Mouse (Mus musculus): ENCODE data around the gene Wdr25. TPM values are rescaled to one million over a fixed set of nuclear protein-coding genes. Genes with fewer than 3 reads are reported as not detected.

Gene Wdr25
- polyA plus RNA-seq, 1 experiment from 2014 or later = 9.9 TPM

DNA sequence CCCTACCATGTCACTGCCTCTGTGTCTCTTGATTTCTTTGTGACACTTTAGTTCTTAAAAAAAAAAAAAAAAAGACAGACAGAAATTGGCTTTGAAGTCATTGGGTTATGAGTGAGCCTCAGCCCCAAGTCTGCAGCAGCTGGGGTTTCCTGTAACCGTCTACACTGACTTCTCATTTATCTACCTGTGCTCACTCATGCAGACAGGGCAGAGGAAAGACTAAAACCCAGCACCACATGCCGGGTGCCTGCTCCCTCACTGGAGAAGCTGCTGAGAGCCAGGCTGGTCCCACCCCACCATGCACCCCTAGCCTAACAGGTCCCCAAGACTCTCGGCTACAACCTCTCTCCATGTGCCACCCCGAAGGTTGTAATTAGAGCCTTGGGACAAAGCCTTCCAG, 164.3 kb downstream of the Wdr25 start:
- Histone ChIP-seq H3K36me3 (ENCODE audit: insufficient read depth, low read length) (no peaks in the 10 kb centered on the region), H3K4me2 (replicated peaks; ENCODE audit: low read depth, low read length) (no peak overlapping the region), H3K9me3 (ENCODE audit: low read length) (no peaks in the 10 kb centered on the region), H3K27ac (ENCODE audit: low read length) (no peak overlapping the region), H3K27me3 (ENCODE audit: insufficient read depth, low read length) (peaks cover 38% of the 10 kb centered on the region), H3K4me3 (ENCODE audit: low read length) (no peak overlapping the region), H3K4me1 (ENCODE audit: insufficient read depth, low read length) (peaks cover 5% of the 10 kb centered on the region), H3K9ac (replicated peaks; ENCODE audit: low read length) (no peak overlapping the region)
- 42% methylated on average over 4 of the region's 4 CpGs for WGBS
- no peak for ATAC-seq (ENCODE audit: low FRiP score, low TSS enrichment)

DNA sequence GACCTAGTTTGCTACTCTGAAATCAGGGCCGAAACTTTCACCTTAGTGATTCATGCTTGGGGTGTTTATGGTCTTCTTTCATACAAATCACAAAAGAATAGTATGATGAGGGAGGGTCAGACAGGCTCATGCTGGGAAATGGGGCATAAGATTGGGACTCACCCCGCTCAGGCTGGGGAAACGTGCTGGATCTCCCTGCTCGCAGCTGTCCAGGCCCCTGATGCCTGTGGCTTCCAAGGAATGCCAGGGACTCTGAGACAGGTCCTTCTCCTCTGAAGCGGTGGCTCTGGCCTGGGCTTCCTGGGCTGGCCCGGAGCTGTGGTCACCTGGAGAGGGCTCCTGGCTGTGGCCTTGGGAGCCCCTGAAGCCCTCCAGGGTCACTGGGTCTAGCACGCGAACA, 165.2 kb downstream of the Wdr25 start:
- no peak overlapping the region for H3K4me2 ChIP-seq (replicated peaks; ENCODE audit: low read depth, low read length)
- peaks cover 29% of the 10 kb centered on the region for H3K27me3 ChIP-seq (ENCODE audit: insufficient read depth, low read length)
- no peak for ATAC-seq (ENCODE audit: low FRiP score, low TSS enrichment)
- no peaks in the 10 kb centered on the region for H3K4me1 ChIP-seq (ENCODE audit: insufficient read depth, low read length)
- H3K36me3 ChIP-seq (ENCODE audit: insufficient read depth, low read length) = no peaks in the 10 kb centered on the region
- H3K9ac ChIP-seq (replicated peaks; ENCODE audit: low read length) = no peak overlapping the region
- no peak overlapping the region for H3K4me3 ChIP-seq (ENCODE audit: low read length)
- no peak overlapping the region for H3K27ac ChIP-seq (ENCODE audit: low read length)
- H3K9me3 ChIP-seq (ENCODE audit: low read length) = no peaks in the 10 kb centered on the region
- WGBS = 83% methylated on average over 8 of the region's 8 CpGs

DNA sequence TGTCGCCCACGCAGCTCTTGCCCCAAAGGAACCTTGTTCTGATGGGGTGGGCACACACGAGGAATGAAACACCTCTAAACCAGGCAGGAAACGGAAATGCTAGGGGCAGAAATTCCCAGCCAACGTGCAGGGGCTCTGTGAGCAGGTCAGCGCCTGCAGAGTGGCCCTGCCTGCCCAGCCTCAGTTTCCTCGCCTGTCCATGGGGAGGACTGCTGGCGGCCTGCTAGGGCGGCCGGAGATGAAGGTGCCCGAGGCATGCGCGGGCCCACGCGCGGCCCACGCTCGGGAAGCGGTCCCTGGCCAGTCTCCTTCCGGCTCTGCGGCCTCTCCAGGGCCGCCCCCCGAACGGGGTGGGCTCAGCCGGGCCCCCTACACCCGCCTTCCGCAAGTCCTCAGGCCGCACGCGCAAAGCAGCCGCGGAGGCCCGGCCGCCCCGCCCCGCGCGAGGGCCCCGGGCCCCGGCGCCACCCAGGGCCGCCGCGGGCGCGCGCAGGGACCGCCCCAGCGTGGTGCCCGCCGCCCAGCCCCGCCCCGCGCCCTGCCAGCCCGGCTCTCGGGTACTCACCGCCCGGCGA, 174.2 kb downstream of the Wdr25 start:
- peak overlapping the region; percentile 98 for H3K4me2 ChIP-seq (replicated peaks; ENCODE audit: low read depth, low read length)
- 3% methylated on average over 46 of the region's 59 CpGs for WGBS
- peaks cover 7% of the 10 kb centered on the region for H3K27me3 ChIP-seq (ENCODE audit: insufficient read depth, low read length)
- peak overlapping the region; percentile 29; the same call in 1 of the 2 replicates for H3K27ac ChIP-seq (ENCODE audit: low read length)
- ATAC-seq (ENCODE audit: low FRiP score, low TSS enrichment) = peak; percentile 91
- H3K9me3 ChIP-seq (ENCODE audit: low read length) = no peaks in the 10 kb centered on the region
- H3K4me1 ChIP-seq (ENCODE audit: insufficient read depth, low read length) = peaks cover 13% of the 10 kb centered on the region
- H3K9ac ChIP-seq (replicated peaks; ENCODE audit: low read length) = peak overlapping the region; percentile 86
- H3K4me3 ChIP-seq (ENCODE audit: low read length) = peak overlapping the region; percentile 66
- H3K36me3 ChIP-seq (ENCODE audit: insufficient read depth, low read length) = no peaks in the 10 kb centered on the region

DNA sequence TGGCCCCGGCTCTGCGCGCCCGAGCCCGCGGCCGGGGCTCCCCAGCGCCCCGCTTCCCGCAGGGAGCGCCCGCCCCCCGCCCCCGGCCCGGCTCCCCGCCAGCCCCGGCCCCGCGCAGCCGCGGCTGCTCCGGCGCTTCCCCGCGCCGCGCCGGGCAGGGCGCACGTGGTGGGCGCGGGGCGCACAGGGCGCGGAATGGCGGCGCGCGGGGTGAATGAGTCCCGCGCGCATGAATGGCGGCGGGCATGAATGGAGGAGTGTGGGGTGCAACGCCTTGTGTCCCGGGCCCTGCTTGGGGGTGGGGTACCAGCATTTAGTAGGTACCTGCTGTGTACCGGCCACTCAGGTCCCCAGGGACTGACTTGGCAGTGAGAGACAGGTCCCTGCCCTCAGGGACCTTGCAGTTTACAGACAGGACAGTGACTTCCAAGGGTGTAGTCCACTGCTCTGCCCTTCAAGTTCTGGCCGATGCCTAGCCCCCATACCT, 174.8 kb downstream of the Wdr25 start, which contains the start of gene Begain:
Gene Begain, minus strand, starts transcription at position 51 of the 487 bp plus-strand sequence.
- H3K27me3 ChIP-seq (ENCODE audit: insufficient read depth, low read length) = peaks cover 7% of the 10 kb centered on the region
- peak within 1 kb of the TSS; percentile 86 for H3K9ac ChIP-seq (replicated peaks; ENCODE audit: low read length)
- no peaks in the 10 kb centered on the region for H3K36me3 ChIP-seq (ENCODE audit: insufficient read depth, low read length)
- H3K9me3 ChIP-seq (ENCODE audit: low read length) = no peaks in the 10 kb centered on the region
- H3K4me1 ChIP-seq (ENCODE audit: insufficient read depth, low read length) = peaks cover 13% of the 10 kb centered on the region
- 1% methylated on average over 29 of the region's 48 CpGs for WGBS
- peak within 1 kb of the TSS; percentile 66 for H3K4me3 ChIP-seq (ENCODE audit: low read length)
- peak within 1 kb of the TSS; percentile 98 for H3K4me2 ChIP-seq (replicated peaks; ENCODE audit: low read depth, low read length)
- peak within 1 kb of the TSS; percentile 29; the same call in 1 of the 2 replicates for H3K27ac ChIP-seq (ENCODE audit: low read length)
- ATAC-seq (ENCODE audit: low FRiP score, low TSS enrichment) = peak; percentile 52

DNA sequence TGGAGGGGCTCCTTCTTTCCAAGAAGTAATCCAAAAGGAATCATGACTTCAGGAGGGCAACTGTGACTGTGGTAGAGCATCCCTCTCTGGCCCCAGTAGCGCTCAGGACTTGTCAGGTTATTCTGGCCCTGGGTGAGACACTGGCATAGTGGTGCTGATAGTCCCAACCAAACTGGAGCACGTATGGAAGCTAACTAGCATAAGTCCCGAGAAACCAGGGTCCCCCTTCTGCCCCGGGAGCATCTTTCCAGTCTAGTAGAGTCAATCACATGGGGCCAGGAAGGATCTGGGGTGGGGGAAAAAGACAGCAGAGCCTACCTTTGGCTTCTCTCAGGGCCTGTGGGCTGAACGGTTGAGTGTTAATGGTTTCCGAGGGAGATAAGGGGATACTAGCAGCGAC, 175.3 kb downstream of the Wdr25 start:
- 61% methylated on average over 7 of the region's 7 CpGs for WGBS
- Histone ChIP-seq H3K27ac (ENCODE audit: low read length) (no peak overlapping the region), H3K4me3 (ENCODE audit: low read length) (no peak overlapping the region), H3K4me2 (replicated peaks; ENCODE audit: low read depth, low read length) (peak overlapping the region; percentile 98), H3K9ac (replicated peaks; ENCODE audit: low read length) (no peak overlapping the region), H3K4me1 (ENCODE audit: insufficient read depth, low read length) (peaks cover 13% of the 10 kb centered on the region), H3K27me3 (ENCODE audit: insufficient read depth, low read length) (peaks cover 7% of the 10 kb centered on the region), H3K9me3 (ENCODE audit: low read length) (no peaks in the 10 kb centered on the region; the same call in 1 of the 2 replicates), H3K36me3 (ENCODE audit: insufficient read depth, low read length) (no peaks in the 10 kb centered on the region)
- no peak for ATAC-seq (ENCODE audit: low FRiP score, low TSS enrichment)

DNA sequence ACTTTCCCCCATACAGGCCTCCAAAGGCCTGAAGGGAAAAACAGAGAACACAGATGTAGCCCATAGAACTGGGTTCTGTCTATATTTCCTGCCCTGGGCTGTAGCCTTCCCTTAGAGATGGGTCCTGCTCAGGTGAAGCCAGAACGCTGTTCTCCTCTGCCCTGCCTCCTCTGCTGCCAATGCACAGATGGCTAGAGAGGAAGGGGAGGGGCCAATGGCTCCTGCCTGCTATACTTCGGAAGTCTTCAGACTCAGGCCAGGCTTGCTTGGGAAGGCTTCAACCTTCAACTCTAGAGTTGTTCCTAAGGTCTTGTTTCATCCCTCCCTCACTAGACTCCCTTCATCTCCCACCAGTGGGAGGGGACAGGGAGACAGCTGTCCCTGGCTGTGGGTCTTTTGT, 176.3 kb downstream of the Wdr25 start:
- no peak for ATAC-seq (ENCODE audit: low FRiP score, low TSS enrichment)
- peaks cover 13% of the 10 kb centered on the region for H3K4me1 ChIP-seq (ENCODE audit: insufficient read depth, low read length)
- no peak overlapping the region for H3K4me2 ChIP-seq (replicated peaks; ENCODE audit: low read depth, low read length)
- WGBS = 45% methylated on average over 2 of the region's 2 CpGs
- no peak overlapping the region for H3K9ac ChIP-seq (replicated peaks; ENCODE audit: low read length)
- no peaks in the 10 kb centered on the region; the same call in 1 of the 2 replicates for H3K9me3 ChIP-seq (ENCODE audit: low read length)
- H3K4me3 ChIP-seq (ENCODE audit: low read length) = no peak overlapping the region
- H3K27ac ChIP-seq (ENCODE audit: low read length) = no peak overlapping the region
- H3K36me3 ChIP-seq (ENCODE audit: insufficient read depth, low read length) = no peaks in the 10 kb centered on the region
- H3K27me3 ChIP-seq (ENCODE audit: insufficient read depth, low read length) = peaks cover 7% of the 10 kb centered on the region

DNA sequence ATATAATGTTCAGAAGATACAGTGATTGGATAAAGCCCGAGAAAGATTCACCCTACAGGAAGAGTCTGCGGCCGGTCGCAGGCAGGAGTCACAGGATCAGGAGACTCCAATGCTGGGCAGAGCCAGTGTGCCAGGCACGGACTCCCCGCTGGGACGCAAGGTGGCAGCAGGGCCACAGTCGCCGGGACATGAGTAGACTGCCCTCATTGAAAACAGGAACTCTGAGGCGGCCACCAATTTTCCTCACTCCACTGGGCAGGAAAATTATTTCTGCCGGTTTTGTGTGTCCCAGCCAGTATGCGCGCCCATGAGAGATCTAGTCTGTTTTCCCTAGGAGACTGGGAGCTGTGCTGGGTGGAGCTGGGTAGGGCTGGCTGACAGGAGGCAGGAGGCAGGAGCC, 177.8 kb downstream of the Wdr25 start:
- Histone ChIP-seq H3K9ac (replicated peaks; ENCODE audit: low read length) (no peak overlapping the region), H3K36me3 (ENCODE audit: insufficient read depth, low read length) (no peaks in the 10 kb centered on the region), H3K27me3 (ENCODE audit: insufficient read depth, low read length) (peaks cover 7% of the 10 kb centered on the region), H3K4me2 (replicated peaks; ENCODE audit: low read depth, low read length) (no peak overlapping the region), H3K9me3 (ENCODE audit: low read length) (no peaks in the 10 kb centered on the region; the same call in 1 of the 2 replicates), H3K27ac (ENCODE audit: low read length) (no peak overlapping the region), H3K4me1 (ENCODE audit: insufficient read depth, low read length) (peaks cover 13% of the 10 kb centered on the region), H3K4me3 (ENCODE audit: low read length) (no peak overlapping the region)
- WGBS = 82% methylated on average over 13 of the region's 13 CpGs
- no peak for ATAC-seq (ENCODE audit: low FRiP score, low TSS enrichment)

DNA sequence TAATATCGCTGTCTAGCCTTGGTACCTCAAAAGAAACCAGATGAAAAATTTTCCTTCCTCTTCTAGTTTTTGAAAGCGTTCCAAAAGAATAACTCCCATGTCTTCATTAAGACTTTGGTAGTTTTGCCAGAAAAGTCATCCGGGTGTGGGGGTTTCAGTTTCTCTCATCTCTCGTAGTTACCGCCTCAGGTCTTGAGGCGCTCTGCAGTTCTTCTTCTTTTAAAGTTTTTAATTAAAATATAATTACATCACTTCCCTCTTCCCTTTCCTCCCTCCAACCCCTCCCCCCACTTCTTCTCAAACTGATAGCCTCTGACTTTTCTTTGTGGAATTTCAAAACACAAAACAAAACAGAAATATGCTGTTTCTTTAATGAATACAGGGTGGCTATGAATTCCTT, 180.7 kb downstream of the Wdr25 start:
- H3K9ac ChIP-seq (replicated peaks; ENCODE audit: low read length) = no peak overlapping the region
- no peak for ATAC-seq (ENCODE audit: low FRiP score, low TSS enrichment)
- no peak overlapping the region for H3K27ac ChIP-seq (ENCODE audit: low read length)
- no peaks in the 10 kb centered on the region for H3K4me1 ChIP-seq (ENCODE audit: insufficient read depth, low read length)
- H3K36me3 ChIP-seq (ENCODE audit: insufficient read depth, low read length) = no peaks in the 10 kb centered on the region
- no peak overlapping the region for H3K4me2 ChIP-seq (replicated peaks; ENCODE audit: low read depth, low read length)
- no peaks in the 10 kb centered on the region; the same call in 1 of the 2 replicates for H3K9me3 ChIP-seq (ENCODE audit: low read length)
- H3K4me3 ChIP-seq (ENCODE audit: low read length) = no peak overlapping the region
- WGBS = 74% methylated on average over 6 of the region's 6 CpGs
- H3K27me3 ChIP-seq (ENCODE audit: insufficient read depth, low read length) = peaks cover under 1% of the 10 kb centered on the region

DNA sequence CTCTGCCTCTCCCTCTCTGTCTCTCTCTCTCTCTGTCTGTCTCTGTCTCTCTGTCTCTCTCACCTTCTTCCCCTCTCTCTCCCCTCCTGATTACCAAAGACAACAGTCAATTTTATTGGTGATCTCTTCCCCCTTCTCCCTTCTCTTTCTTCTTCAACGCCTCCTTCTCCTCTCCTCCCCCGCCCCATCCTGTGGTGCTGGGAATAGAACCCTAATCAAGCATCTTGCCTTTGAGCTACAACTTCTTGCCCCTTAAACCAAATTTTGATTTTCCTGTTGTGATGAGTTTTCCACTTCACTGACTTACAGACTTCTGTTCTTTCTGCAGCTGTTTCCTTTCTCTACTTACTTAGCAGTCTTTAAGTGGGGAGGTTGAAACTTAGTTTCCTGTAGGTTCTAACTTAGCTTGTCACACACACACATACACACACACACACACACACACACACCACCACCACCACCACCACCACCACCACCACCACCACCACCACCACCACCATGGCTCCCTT, 181.4 kb downstream of the Wdr25 start:
- no peaks in the 10 kb centered on the region for H3K27me3 ChIP-seq (ENCODE audit: insufficient read depth, low read length)
- 54% methylated on average over 2 of the region's 2 CpGs for WGBS
- no peaks in the 10 kb centered on the region for H3K36me3 ChIP-seq (ENCODE audit: insufficient read depth, low read length)
- no peak overlapping the region for H3K4me2 ChIP-seq (replicated peaks; ENCODE audit: low read depth, low read length)
- no peak overlapping the region for H3K27ac ChIP-seq (ENCODE audit: low read length)
- no peak overlapping the region for H3K4me3 ChIP-seq (ENCODE audit: low read length)
- no peaks in the 10 kb centered on the region; the same call in 1 of the 2 replicates for H3K9me3 ChIP-seq (ENCODE audit: low read length)
- H3K4me1 ChIP-seq (ENCODE audit: insufficient read depth, low read length) = no peaks in the 10 kb centered on the region
- no peak for ATAC-seq (ENCODE audit: low FRiP score, low TSS enrichment)
- no peak overlapping the region for H3K9ac ChIP-seq (replicated peaks; ENCODE audit: low read length)

DNA sequence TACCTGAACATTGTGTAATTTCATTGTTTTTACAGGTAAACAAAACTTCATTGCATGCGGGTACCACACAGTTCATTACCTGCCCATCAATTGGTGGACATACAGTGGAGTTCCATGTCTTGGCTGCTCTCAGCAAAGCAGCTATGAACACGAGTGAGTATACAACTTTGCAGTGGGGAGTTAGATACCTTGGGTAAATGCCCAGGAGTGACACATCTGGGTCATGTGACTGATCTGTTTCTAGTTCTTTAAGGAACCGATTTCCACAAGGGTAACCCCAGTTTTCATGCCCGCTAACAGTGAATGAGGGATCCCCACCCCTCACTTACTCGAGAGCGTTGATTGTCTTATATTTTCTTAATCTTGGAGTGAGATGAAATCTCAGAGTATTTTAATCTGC, 183.6 kb downstream of the Wdr25 start:
- Histone ChIP-seq H3K9me3 (ENCODE audit: low read length) (no peaks in the 10 kb centered on the region; the same call in 1 of the 2 replicates), H3K4me1 (ENCODE audit: insufficient read depth, low read length) (no peaks in the 10 kb centered on the region), H3K4me2 (replicated peaks; ENCODE audit: low read depth, low read length) (no peak overlapping the region), H3K27me3 (ENCODE audit: insufficient read depth, low read length) (no peaks in the 10 kb centered on the region), H3K36me3 (ENCODE audit: insufficient read depth, low read length) (no peaks in the 10 kb centered on the region), H3K27ac (ENCODE audit: low read length) (no peak overlapping the region), H3K4me3 (ENCODE audit: low read length) (no peak overlapping the region), H3K9ac (replicated peaks; ENCODE audit: low read length) (no peak overlapping the region)
- 82% methylated on average over 6 of the region's 6 CpGs for WGBS
- no peak for ATAC-seq (ENCODE audit: low FRiP score, low TSS enrichment)
